Mouse (Mus musculus): ENCODE measurements around the gene Olfr1351.

- no peak for TF ChIP-seq CTCF (IDR thresholded peaks at IDR 0.05; ENCODE audit: low read depth)
- TF ChIP-seq EP300 (IDR thresholded peaks at IDR 0.05; ENCODE audit: low read depth): no peak
Observed at GRCm38 (mm10) chr10:78980750-78981149, 31.5 kb upstream of the Olfr1351 start, which contains the start of gene Olfr1352.

Data from heart, postnatal 0 days (tissue).